Mouse (Mus musculus): ENCODE measurements around the gene Irs2. TPM values are rescaled to one million over a fixed set of nuclear protein-coding genes. Genes with fewer than 3 reads are reported as not detected.

Gene Irs2
- total RNA-seq, 2 experiments from 2014 or later, result 44.9 to 54.0 TPM

- no peak for DNase-seq (ENCODE audit: low spot score in 2 of 2)
Measured at GRCm38 (mm10) chr8:10990421-10991110, 17.7 kb downstream of the Irs2 start.

GRCm38 (mm10) chr8:10989946-10990345 is 18.3 kb downstream of the Irs2 start:
- DNase-seq (ENCODE audit: low spot score in 2 of 2), result no peak

- DNase-seq (ENCODE audit: low spot score in 2 of 2), result no peak
Measured at GRCm38 (mm10) chr8:10986638-10987037, 21.6 kb downstream of the Irs2 start.

DNA sequence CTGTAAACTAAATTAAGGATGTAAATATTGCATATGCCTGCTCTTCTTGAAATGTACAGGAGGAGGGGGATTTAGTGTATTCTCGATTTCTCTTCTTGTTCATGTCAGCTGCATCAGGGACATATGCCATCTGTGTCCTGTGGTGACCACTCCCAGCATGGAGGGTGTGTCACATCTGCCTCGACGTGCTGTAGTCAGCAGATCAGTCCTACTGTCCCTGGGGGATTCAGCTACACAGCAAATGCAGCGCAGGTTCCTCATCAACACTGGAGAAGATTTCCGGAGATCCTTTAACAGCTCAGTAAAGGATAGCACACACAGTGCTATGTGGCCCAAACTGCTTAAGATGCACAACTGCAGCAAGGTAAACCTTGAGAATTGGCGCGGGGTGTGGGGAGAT is 23.2 kb downstream of the Irs2 start:
- DNase-seq (ENCODE audit: low spot score in 2 of 2), result no peak

GRCm38 (mm10) chr8:10980876-10981275 is 27.4 kb downstream of the Irs2 start:
- DNase-seq (ENCODE audit: low spot score in 2 of 2), result no peak

- no peak for DNase-seq (ENCODE audit: low spot score in 2 of 2)
Measured at GRCm38 (mm10) chr8:10979916-10980315, 28.3 kb downstream of the Irs2 start.

GRCm38 (mm10) chr8:10979196-10979794 is 29.0 kb downstream of the Irs2 start:
- DNase-seq (ENCODE audit: low spot score in 2 of 2), result no peak

GRCm38 (mm10) chr8:10978377-10978776 is 29.9 kb downstream of the Irs2 start:
- peak; percentile 50 to 57 for DNase-seq (ENCODE audit: low spot score in 2 of 2)

GRCm38 (mm10) chr8:10977742-10978376 is 30.4 kb downstream of the Irs2 start:
- no peak for DNase-seq (ENCODE audit: low spot score in 2 of 2)

DNA sequence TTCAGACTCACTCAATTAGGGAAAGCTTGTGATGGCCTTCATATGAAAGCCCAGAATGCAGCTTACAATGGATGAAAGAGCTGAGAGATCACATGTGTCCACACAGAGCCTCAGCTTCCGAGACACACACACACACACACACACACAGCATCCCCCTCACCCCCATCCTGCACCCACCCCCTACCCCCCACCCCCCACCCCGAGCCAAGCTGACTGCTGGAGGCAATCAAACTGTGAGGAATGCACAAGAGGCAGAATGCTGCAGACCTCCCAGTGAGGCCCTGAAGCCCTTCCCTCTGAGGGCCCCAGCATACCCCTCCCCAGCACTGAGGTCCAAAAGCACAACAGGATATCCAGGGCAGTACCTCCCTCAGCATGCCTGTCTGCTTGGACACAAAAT is 33.6 kb downstream of the Irs2 start:
- no peak for DNase-seq (ENCODE audit: low spot score in 2 of 2)

DNA sequence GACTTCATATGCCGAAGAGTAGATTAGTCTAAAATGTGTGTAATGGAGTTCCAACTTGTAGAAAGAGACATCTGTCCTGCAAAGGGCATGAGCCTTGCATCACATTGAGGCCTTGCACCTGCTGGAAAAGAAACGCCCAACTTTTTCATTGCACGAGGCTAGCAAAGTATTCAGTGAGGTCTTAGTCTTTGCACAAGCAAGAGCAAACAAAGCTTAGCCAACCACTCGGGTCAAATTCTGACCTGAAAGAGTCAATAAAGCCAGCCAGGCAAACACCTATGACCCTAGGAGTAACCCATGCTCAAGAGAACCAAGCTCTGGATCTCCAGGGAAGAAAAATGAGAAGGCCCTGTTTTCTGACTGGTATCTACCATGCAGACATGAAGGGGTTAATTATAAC is 34.1 kb downstream of the Irs2 start:
- no peak for DNase-seq (ENCODE audit: low spot score in 2 of 2)

DNA sequence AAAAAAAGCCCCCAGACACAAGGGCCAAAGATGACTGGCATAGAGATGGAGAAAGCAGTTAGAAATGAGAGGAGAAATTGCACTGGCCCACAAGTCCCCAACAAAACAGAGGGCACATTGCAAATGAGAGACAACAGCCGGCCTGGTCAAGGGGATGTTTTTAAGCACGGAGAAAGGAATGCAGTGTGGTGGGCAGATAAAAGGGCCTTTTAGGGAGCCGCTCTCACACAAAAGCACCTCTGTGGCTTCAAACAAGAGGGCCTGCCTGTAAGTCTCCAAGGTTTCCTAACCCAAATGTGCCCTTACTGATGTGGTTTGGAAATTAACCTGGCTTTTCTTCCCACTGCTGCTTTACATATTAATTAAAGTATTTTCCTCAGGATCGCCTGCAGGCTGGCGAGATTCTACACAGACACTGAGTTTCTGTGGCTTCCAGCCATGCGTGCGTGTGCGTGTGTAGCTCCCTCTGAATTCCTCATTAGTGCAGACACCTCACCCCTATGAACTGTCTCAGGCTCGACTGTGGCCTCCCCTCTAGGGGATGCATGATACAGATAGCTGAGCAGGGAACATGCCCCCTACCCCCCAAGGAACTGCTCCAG is 35.3 kb downstream of the Irs2 start:
- DNase-seq (ENCODE audit: low spot score in 2 of 2), result no peak

GRCm38 (mm10) chr8:10971984-10972383 is 36.3 kb downstream of the Irs2 start:
- no peak for DNase-seq (ENCODE audit: low spot score in 2 of 2)

DNA sequence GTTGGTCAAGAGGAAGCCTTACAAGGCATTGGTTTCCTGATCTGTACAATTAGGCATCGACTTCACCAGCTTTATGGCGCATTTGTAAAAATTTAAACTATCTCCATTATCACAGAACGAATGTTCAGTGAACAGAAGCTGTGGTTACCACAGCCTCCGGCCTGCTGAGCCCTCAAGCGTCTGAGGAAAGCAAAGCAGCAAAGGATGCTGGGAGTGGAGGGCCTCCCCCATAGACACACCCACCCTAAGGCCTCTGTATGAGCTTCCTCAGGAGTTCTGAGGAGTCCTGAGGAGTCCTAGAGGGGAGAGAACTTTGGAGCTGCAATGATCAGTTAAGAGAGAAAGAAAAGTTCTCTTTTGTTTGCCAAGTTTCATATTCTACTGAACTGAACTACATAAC is 36.7 kb downstream of the Irs2 start:
- DNase-seq (ENCODE audit: low spot score in 2 of 2), result no peak

DNA sequence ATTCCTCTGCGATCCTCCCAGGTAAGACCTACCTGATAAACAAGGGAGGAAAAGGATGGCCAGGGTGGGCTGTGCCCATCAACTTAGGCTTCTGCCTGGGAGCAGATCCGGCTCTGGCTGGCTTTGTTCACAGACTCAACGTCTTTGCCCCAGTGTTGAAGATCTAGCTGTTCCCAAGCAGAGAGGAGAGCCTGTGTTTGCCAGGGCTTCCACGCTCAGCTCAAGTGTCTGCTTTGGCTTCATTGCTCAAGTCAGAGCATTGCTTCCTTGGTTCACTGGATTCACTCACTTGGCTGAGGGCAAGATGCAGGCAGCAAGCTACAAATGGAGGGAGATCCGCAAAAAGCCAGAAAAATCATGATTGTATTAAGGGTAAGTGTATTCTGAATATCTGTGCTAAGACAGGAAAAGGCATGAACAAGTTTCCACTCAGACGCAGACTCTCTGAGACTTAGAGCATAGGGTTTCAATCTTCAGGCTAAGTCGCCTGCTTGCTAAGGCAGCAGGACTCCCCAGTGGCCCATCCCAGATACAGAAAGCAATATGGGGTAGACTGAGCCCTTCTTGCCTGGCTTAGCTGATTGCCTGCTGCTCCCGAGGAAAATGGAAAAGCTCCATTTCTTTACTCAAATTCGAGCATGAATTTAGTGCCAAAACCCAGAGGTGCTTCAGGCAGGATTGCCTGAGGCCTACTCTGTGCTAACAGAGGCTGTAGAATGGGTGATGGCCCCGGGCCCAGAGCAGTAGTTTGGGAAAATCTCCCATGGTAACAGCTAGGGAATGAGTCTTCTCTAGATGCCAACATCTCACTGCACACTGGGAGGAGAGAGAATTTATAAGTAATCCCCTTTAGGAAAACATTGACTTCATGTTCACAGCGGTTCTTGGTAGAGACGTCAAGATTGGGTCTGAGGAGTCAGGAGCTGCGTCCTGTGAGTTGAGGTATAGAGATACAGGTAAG is 37.5 kb downstream of the Irs2 start:
- no peak for DNase-seq (ENCODE audit: low spot score in 2 of 2)

- DNase-seq (ENCODE audit: low spot score in 2 of 2), result no peak
Measured at GRCm38 (mm10) chr8:10968687-10969086, 39.6 kb downstream of the Irs2 start.

GRCm38 (mm10) chr8:10965401-10966117 is 42.7 kb downstream of the Irs2 start:
- DNase-seq (ENCODE audit: low spot score in 2 of 2), result no peak

DNA sequence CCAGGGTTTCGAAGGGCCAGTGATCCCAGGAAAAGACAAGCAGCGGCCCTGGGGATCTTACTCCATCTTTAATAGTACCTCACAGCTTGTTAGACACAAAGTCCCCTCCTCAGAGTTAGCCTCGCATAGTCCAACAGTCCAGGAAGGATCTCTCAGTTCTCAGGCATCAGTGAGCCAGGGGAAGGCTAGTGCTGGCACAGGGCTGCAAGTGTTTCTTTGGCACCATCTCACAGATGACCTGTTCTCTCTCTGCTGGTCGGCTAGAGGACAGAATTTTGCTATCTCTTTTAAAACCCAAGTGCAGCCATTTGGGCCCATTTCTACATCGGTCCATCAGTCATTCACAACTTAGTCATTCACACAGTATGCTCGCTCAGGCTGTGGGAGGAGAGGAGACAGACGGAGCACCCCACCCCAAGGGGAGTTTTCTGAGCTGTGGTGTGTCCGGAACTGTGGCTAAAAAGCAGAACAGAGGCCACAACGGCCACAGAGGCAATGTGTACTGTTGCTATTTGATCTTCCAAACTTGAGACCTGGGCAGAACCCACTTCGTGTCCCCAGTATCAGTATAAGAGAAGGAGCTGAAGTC is 43.7 kb downstream of the Irs2 start:
- DNase-seq (ENCODE audit: low spot score in 2 of 2), result no peak

DNA sequence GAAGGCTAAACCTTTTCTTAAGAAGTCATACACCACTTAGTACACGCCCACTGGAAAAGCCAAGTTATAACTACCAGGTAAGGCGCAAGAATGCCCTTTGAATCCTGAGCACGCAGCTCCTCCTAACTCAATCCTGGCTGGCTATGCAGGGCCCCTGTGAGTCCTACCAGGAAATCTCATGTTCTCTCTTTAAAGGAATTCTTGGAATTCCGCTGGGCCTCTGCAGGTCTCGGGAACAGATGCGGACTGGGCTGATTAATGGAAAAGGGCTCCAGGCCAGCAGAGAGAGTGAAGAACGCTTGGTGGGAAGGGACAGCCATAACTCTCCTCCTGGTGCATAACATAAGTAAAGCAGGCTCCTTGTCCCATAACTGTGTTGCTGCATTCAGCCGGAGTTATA is 46.3 kb downstream of the Irs2 start:
- no peak for DNase-seq (ENCODE audit: low spot score in 2 of 2)

GRCm38 (mm10) chr8:10960277-10960819 is 47.9 kb downstream of the Irs2 start:
- peak; percentile 52 to 57 for DNase-seq (ENCODE audit: low spot score in 2 of 2)
